Mouse (Mus musculus): ENCODE data around the gene Fam47e.

- TF ChIP-seq POLR2A (IDR thresholded peaks at IDR 0.05; ENCODE audit: insufficient read depth, low read depth, low read length): no peak
- no peak for TF ChIP-seq CTCF (IDR thresholded peaks at IDR 0.05)
- TF ChIP-seq EP300 (IDR thresholded peaks at IDR 0.05; ENCODE audit: insufficient read depth, low read depth, low read length): no peak
These were observed 67.0 kb downstream of the Fam47e start for GRCm38 (mm10) chr5:92621883-92622282.

Data from heart, adult 2 months (tissue).